Mouse (Mus musculus): ENCODE measurements around the gene Gif.

Gene Gif

DNA sequence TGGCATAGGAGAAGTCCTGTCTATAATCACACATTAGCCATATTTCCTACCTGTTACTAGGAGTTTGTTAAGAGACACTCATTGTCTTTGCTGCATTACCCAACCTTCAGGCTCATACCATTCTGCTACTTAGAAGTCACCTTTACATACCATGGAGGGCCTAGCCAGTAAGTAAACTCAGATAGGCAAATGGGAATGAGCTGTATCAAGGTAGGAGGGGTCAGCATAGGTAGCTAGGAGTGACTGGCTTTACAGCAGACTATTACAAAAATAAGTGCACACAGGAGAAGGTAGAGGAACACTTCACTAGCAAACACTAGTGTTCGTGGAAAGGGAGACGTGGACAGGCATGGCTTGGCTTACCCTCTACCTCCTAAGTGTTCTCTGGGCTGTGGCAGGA lies at the start of gene Gif:
Gene Gif (plus strand): TSS at position 257 of the 400 bp plus-strand sequence.
- DNase-seq (ENCODE audit: low spot score) = no peak

DNA sequence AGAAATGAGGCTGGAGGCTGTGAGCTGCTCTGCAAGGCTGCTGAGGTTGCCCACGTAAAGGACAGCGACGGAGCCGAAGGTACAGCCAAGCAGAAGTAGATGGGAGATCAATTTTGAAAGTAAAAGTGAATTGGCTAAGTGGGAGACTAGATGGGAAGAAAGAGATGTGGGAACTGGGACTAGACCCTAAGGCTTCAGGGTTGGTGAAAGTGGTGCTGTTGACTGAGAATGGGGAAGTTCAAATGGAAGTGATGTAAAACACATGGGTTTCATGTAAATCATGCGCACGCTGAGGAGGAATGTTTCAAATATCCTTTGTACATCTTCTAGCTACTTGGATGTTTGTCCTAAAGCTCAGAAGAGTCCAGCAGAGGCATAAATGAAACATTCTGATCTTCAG lies 49.0 kb upstream of the Gif start:
- DNase-seq (ENCODE audit: low spot score) = no peak

DNA sequence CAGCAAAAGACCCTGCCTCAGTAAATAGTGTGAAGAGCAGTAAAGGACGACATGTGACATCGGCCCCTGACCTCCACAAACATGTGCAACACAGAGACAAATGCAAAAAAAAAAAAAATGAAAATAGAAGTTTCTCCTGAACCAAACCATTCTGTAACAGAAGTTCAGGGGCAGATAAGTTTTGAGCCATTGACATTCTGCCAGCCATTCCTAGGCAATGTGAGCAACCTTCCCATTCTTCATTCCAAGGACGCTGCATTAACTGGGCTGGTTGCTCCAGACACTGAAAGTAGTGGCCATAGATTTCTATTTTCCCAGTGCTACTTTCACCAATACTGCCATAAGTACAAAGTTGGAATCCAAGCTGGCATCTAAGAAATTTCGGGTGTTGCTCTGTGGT lies 34.9 kb upstream of the Gif start:
- DNase-seq (ENCODE audit: low spot score) = no peak

DNA sequence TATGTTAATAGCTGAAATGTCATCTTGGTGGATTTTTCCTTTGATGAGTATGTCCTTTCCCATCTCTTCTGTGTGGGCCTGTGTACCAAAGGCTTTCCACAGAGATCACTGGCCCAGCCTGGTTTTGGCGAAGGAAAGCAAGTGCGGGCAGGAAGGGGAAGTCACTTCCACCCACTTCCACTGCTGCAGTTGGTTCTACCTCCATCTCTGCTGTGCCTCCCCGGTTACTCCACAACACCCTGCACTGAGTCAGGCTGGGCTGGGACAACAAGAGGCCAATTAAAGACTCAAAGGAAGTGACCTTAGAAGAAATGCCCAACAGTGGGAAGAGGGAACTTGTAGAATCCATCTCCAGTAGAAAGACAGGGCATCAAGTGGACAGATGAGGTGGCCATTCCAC lies 27.3 kb upstream of the Gif start:
- DNase-seq (ENCODE audit: low spot score) = no peak

DNA sequence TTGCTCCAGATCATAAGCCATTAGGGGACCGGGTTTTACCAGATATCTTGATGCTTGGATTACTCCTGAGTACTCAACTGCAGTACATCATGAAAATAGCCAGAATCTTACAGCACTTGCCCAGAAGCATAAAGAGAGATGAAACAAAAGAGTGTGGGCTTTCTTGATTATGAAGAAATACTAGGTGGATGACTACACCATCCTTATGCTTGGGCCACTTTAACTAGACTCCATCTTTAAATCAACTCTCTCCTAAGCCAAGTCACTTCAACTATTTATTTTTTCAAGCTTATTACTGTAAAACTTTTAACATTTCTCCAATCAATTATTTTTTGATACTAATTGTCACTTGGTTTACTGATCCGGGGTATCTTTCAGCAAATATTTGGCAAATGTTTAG lies 23.5 kb upstream of the Gif start:
- no peak for DNase-seq (ENCODE audit: low spot score)

DNA sequence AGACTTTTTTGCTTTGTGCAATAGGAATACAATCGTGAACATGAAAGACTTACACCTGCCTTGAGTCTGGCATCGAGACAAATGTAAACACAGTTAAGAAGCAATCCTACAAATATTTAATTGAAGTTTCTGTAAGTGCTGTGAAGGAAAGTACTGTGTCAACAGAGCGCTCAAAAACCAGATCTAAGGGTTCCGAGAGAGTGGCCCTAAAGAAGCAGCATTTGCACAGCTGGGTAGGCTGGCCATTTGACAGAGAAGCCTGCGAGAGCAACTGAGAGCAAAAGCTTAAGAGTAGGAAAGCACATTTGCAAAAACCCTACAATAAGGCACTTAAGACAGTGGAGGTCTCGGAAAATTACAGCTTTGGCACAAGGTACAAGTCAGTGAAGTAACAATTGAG lies 23.1 kb upstream of the Gif start:
- no peak for DNase-seq (ENCODE audit: low spot score)

DNA sequence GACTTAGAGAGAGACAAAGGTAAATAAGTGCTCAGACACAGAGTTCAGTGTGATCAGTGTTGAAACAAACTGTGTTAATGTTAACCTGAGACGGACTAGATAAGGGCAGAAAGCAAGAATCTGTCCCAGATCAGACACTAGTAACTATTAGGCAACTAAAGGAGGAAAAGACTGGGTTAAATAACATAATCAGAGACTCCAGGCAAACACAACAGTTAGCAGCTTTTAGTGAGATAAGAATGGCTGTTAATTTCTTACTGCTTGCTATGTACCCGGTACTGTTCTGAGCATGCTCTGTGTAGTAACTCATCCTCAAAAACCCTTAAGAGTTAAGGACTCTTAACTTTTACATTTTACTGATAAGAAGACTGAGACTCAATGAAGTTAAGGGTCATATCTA lies 21.4 kb upstream of the Gif start:
- no peak for DNase-seq (ENCODE audit: low spot score)

DNA sequence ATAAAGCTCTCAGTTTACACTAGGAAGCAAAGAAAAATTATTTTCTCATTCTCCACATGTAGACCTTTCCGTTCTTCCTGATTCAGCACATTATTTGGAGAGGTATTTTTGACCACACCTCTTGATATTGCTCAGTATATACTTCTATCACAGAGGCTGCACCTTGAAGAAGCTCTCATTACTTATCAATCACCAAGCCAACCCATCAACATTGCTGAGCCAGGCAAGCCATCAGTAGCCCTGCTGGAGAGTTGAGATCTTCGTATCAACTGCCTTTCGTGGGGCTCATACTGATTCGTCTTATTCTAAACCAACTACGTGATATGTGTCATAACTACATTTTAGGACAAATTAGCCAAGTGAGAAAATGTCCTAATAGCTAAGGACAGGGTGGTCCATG lies 20.1 kb upstream of the Gif start:
- DNase-seq (ENCODE audit: low spot score) = no peak

DNA sequence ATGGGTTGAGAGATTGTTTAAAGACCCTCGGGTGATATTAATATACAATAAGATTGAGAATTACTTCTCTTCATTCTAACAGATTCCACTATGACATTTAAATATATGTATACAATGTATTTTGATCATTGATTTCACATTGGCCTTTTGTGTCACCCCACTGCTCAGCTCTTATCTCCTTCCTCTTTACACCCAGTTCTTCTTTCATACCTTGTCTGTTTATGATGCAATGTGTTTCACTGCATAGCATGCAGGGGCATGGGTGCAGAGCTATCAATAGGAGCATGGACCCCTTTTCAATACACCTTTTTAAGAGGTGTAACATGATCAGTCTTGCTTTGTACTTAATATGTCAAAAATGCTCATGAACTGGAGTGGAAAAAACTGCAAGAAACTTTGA lies 17.1 kb upstream of the Gif start:
- no peak for DNase-seq (ENCODE audit: low spot score)

DNA sequence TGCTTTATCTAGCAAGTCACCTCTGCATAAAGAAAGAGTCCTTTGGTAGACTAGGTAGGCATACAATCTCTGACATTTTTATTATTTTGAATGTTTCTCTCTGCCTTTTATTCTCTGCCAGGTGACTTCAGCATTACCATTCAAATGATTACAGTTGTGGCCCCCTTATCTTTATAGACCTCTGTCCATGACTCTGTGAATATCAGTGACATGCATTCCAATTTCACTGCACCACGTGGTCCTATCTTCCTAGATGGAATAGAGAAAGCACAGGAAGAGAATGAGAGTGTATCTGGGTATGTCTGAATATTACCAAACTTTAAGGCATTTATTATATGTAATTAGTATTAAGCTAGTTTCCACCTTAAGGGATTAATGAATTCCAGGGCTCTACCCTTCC lies 10.9 kb upstream of the Gif start:
- no peak for DNase-seq (ENCODE audit: low spot score)

DNA sequence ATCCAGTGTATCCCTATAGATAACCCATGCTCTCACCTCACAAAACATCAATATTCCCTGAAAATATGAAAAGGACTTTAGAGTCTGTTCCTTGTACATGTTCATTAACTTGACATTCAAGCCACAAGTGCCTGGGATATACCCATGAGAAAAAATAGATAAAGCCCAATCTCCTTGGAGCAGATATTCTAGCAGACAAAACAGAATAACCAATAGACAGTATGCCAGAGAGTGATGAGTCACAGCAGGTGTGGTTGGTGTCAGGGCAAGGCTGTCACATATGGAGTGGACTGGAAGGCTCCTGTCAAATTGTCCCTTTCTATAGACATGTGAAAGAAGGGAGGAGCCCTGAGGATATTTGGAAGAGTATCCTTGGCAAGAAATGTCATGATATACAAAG lies 1.7 kb upstream of the Gif start:
- DNase-seq (ENCODE audit: low spot score) = no peak

DNA sequence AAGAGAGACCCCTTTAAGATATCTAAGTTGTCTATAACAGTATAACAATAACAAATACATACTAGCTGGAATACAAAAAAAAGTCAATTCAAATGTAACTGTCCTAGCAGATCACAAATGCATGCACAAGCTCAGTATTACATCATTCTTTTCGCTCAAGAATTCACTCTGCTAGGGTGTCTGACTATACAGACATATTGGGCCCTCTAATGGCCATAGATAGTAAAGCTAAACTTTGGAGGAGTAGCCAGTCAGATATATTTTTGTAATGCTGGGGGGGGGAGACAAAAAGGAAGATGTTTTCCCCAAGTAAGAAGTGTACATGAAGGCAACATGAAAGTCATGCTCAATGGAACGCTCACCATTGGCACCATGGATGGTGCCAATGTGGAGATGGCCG lies 17.7 kb downstream of the Gif start:
- no peak for DNase-seq (ENCODE audit: low spot score)

DNA sequence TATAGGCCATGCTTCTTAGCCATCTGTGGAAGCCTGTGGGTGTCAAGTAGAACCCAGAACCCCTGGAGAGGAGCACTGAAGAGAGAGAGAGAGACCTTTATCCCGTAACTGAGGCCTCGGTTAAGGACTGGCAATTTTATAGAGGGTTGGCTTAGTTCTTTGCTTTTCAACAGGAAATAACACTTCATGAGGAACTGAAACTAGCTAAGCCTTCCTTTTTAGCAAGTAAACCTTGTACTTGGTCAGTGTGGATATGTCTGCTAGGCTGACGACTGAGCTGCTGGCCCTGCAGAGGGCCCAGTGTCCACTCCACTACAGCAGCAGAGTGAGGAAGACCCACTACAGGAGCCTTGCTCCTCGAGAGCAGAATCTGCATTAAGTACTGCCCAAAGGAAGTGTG lies 19.1 kb downstream of the Gif start:
- DNase-seq (ENCODE audit: low spot score) = no peak

DNA sequence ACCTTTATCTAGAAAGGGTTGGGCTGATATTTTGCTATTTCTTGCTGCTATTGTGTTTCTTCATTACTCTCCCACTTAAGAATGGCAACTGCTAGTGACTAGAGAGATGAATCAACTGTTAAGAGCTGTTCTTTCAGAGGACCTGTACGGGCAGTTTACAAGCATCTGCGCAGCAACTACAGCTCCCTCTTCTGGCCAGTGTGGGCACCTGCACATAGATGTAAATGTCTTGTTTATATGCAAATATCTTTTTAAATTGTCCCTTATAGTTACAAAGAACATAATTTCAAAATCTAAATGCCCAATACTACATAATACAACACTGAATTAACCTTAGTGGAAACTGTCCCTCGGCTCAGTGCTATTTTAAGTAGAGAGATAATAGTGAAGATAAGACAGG lies 20.8 kb downstream of the Gif start:
- no peak for DNase-seq (ENCODE audit: low spot score)

DNA sequence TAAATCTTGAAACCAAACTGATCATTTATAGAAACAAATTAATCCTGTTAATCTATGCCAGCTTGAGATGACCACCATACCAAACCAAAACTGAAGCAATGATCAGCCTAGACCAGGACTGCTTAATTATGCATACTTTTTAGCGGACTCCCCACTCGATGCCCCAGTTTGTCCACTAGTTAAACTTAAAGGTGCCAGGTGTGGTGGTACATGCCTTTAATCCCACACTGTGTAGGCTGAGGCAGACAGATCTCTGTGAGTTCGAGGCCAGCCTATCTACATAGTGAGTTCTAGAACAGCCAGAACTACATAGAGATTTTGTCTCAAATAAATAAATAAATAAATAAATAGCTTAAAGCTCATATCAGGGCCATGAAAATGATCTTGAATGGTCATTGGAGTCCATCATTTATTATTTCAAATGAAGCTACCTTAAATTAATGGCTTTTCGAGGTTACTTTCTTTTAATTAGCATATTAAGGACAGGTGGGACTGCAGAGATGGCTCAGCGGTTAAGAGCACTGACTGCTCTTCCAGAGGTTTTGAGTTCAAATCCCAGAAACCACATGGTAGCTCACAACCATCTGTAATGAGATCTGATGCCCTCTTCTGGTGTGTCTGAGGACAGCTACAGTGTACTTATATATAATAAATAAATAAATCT lies 22.0 kb downstream of the Gif start:
- DNase-seq (ENCODE audit: low spot score) = no peak

DNA sequence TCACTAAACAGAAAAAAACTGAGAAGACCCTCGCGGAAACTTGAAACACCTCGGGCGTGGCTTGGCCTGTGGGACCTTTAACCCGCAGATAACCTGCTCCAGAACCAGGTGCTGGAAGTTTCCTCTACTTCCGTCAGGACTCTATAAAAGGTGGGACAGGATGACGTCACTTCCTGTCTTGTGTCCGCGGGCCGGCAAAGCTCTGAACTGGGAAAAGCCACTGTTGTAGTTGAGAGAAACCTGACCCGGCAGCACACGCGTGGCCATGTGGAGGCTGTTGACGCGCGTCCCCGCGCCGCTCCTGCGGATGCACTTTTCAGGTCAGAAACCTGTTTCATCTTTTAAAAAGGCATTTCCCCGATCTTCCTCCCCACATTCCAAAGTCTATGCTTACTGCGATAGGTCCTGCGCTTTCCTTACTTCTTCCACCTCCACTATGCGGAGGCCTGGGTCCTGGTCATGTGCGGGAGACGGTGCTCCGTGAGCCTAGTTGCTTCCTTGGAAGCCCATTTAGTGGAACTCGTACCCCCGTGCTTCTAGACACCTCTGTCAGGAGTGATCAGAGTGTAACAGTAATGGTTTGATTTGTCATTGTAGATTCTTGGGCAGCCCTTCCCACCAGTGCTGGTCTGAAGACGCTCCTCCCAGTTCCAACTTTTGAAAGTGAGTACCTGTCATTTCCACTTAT lies 23.0 kb downstream of the Gif start, which contains the start of gene Mrpl16:
Gene Mrpl16 (plus strand): TSS at position 187 of the 688 bp plus-strand sequence.
- peak; percentile 88 for DNase-seq (ENCODE audit: low spot score)

DNA sequence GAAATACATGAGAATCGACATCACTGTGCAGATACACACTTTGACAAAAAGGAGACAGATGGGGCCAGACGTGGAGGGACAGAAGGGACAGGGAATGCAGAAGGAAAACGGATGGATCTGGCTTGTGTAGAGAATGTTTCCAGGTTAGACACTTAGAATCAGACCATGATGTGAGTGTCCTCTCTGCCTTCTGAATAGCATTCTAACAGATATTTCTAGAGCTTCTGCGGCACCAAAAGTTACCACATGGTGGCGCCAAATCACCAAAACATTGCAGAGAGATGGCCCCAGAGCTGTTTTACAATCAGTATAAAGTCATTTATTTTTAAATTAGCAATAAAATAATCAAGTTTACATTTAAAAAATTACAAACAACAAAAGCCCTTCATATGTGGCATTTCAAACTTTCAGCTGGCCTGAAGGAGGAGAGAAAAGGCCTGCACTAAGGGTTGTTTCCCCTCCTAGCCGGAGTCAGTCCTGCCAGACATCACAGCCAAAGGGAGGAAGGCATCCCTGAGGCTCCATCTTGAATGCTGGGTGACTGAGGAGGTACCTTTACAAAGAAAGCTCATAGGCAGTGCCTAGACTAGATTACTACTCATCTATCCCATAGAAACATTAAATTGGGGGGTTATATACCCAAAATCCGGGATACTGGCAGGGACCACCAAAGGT lies 30.0 kb downstream of the Gif start:
- DNase-seq (ENCODE audit: low spot score) = peak; percentile 78

DNA sequence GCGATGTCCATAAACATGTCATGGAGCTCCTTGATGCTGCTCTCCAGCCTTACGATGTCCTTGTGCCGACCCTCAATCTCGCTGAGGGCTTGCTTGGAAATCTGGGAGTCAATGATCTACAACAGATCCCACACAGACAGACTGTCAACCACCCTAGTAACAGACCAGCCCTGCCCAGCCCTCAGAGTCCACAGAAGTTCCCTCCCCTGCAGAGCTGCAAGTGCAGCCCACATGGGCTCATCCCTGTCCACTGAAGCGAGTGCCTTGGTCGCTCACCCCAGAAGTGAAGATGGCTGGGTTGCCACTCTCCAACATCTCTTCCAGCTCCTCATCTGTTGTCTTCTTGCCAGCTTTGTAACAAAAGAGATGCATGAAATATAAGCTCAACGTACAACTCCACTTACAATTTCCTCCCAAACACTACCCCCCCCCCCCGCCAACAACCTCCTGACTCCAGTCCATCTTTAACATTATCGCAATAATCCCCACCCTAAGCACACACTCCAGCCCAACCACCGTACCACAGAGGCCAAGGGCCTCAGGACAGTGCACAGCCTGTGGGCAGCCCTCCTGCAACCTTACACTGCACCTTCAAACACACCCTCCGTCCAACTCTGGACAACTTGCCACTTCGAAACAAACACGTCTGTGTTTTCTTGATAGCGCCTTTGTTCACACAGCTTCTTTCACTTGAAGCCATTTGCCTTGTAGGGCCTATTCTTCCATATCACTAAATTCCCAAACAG lies 38.2 kb downstream of the Gif start:
- DNase-seq (ENCODE audit: low spot score) = no peak

DNA sequence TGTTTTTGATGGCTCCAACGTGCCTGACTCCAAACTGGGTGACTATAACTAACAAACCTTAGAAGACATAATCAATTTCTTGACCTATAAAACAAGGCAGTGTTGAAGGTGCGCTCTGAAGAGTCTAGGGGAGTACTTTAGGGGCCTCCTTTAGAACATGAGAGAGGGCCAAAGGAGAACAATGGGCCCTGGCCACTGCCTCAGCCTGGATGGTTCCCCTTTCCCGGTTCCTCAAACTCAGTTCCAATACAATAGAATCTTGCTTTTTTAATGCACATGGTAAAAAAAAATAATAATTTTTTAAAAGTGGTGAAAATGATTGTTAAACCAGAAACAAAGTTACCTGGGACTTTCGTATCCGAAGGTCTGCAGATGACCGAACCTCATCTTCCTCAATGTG lies 40.5 kb downstream of the Gif start:
- no peak for DNase-seq (ENCODE audit: low spot score)

DNA sequence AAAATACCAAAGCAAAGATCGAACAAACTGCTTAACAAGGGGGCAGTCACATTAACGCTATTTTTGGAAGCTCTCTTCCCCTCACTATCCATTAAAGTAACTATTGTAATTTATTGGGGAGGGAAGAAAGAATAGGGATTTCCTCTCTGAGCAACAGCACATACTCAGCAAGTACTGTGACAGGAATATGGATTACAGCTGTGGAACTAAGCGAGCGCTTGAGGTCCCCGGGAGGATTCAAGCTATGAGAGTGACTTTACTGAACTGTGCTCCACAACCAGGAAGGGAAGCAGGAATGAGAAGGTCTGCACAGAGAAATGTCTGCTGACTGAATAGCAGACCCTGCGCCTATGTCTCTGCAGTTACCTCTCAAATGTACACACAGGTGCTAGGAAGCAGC lies 41.5 kb downstream of the Gif start:
- no peak for DNase-seq (ENCODE audit: low spot score)

DNA sequence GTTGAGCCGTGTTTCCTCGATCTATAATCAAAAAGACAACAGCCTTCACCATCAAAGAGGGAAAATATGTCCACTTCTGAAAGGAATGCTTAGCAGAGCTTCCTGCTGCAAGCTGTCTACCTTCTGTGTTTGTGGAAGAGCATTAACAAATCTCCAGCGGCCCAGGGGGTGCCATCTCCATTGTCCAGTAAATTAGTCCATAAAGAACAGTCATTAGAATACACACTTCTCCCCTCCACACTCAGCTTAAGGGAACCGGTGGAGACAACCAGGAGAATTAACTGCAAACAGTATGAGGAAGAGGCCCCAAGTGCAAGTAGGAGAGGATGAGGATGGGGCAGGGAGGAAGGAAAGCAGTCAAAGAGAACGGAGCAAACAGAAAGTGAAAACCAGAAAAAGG lies 44.5 kb downstream of the Gif start:
- DNase-seq (ENCODE audit: low spot score) = no peak

DNA sequence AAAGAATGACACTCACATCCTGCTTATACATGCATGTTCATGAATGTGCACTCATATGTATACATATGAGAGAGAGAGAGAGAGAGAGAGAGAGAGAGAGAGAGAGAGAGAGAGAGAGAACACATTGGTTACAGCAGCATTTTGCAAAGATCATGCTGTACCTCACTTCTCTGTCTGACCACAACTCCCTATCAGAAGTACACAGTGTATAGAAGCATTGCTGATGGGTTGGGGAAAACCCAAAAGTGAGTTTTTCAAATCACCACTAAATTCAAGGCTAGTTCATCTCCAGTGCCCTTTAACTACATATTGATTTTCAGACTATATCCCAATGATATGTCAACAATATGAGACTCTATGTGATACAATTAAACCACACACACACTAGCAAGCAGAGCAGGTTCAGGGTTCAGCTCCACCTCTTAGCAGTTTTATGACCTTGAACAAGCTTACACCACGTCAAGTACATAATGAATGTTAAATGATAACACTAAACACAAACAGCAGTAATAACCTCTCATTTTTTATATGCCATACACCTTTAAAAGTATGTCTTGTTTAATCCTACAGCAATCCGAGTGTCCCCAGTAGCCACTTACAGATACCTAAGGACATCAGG lies 46.5 kb downstream of the Gif start:
- no peak for DNase-seq (ENCODE audit: low spot score)

Data from testis, postnatal 10 days (tissue).